Mouse (Mus musculus) brain, embryonic 18.5 days (tissue): ENCODE results near the gene Armh1.
"Not testable (repeated sequence)": the region's sequence is repeated elsewhere in the genome, so short reads cannot be mapped to it uniquely, and the experiment has no call there.

Source experiments
- DNase-seq: peaks from one replicate; pipeline ENCODE4 v3.0.0-alpha.2; 2012; ENCODE audit warnings: low read depth, low spot score

Armh1 gene

DNA sequence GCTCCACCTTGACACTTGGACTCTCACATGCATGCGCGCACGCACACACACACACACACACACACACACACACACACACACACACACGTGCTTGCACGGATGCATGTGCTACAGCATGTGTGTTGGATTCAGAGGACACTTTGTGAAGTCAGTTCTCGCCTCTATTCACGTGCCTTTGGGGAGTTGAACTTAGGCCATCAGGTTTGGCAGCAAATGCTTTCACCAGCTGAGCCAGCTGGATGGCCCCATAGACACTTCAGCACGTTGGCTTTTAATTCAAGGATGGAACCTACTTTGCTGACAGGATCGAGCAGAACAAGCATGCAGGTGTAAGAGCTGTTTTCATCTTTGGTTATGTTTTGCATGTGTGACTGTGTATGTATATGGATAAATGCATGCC lies 30.1 kb downstream of the Armh1 start:
- no peak for DNase-seq

DNA sequence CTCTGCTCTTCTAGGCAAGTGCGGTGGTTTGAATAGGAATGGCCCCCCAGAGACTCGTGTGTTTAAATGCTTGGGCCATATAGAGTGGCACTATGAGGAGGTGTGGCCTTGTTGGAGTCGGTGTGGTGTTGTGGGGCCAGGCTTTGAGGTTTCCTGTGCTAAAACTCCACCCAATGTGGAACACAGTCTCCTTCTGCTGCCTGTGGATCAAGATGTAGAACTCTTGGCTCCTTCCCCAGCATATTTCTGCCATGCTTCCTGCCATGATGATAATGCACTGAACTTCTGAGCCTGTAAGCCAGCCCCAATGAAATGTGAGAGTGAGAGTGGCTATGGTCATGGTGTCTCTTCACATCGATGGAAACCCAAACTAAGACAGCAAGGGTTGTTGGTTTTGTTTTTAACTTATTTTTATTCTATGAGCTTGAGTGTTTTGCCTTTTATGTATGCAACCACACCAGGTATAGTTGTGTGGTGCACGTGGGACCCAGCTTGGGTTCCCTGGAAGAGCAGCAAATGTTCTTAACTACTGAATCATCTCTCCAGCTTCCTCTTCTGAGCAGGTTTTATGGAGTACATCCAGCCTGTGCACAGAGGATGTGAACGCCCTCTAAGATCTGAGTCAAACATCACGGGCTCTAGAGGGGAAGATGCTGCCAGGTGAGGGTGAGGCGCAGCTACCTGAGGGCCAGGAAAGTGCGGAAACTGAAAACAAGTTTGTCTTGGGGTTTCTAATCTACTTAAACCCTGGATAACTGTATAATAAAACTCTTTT lies 31.0 kb downstream of the Armh1 start:
- DNase-seq = no peak

DNA sequence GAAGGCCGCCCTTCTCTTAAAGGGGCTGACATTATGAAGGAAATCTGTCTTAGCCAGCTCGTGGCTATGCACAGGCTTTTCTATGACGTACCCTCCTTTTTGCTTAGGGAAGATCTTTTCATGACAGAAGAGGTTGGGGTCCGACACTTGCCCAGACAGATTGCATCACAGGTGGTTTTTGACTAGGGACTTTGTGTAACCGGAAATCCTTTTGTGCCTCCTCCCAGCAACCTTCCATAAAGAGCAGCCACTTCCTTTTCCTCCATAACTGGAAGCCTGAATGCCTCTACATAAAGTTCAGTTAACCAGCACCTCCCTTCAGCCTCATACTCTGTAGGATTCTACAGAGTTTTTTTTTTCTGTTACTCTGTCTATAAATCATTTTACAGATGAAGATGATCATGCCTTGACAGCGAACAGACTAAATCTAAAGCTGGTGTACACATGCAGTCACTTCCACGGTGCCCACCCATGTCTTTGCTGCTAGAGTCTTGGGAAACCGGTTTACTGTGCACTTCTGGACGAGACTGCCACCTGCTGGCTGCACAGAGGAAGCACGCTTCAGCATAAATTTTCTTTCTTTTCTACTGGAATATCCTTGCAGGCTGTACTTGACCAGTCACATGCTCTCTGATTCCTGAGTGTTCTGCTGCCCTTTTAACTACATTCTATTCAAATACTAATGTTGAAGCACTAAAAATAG lies 33.3 kb downstream of the Armh1 start:
- DNase-seq = no peak

DNA sequence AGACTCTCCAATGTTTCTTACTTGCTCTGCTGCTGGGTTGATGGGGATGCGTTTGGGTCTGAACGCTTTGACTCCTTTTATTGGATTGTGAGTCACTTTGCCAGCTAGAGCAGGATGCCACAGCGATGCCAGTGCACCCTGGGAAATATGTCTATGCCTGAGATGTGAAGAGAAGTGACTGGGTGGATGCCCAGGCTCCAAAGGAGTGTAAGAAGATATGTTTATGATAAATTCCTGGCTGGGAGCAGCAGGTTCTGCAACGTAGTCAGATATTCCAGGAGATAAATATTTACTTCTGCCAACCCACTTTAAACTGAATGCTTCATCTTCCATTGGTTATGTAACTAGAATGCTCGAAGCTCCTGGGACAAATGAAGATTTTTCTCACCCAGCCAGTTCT lies 34.9 kb downstream of the Armh1 start:
- DNase-seq = no peak

DNA sequence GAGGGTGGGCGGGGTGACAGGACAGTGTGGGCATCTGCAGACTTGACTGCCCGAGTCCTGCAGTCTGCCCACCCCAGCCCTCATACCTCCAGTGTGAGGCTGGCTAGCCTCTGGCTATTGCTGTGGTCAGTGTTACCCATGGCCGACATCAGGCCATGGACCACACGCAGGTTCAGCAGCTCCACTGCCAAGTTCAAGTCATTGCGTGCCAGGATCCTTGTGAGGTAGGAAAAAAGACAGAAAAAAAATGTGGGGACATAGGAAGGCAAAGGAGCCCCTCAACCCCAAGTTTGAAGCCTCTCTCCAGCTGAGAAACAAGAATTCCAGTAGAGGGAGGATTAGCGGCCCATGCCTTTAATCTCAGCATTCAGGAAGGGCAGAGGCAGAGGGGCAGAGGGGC lies 37.7 kb downstream of the Armh1 start:
- DNase-seq = no peak

DNA sequence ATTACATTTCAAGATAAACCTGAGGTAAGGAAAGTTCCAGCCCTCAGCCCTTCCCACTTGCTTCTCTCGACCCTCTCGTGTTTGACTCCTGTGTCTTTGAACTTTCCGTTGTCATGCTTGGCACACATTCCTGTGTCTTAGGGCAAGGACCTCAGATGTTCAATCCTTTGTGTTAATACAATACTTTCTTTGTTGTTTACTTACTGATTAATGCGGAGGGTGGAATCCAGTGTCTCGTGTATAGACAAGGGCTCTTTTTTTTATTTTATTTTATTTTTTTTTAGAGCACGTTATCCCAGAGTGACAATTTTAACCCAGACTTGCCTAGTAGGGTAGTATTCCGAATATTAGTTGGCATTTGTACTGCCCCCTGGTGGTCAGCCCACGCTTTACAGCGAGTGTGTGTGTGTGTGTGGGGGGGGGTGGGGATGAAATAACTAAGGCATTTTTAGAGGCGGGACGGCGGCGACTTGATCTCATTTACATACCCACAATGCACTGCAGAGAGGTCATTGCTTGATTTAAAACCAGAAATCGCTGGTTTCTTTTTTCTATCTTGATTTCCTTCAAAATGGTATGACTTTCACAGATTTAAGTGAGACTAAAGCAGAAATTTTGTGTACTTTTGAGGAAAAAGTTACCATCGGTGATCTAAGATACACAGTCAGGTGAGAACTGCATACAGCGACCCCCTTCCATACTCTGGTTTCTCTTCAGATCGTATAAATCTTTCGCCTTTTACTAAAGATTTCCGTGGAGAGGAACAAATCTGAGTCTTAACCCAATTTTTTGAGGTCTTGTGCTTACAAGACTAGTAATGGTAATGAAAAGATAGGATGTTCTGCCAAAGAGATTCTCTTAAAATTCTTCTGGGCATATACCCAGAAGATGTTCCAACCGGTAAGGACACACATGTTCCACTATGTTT lies 41.5 kb downstream of the Armh1 start:
- no peak for DNase-seq

DNA sequence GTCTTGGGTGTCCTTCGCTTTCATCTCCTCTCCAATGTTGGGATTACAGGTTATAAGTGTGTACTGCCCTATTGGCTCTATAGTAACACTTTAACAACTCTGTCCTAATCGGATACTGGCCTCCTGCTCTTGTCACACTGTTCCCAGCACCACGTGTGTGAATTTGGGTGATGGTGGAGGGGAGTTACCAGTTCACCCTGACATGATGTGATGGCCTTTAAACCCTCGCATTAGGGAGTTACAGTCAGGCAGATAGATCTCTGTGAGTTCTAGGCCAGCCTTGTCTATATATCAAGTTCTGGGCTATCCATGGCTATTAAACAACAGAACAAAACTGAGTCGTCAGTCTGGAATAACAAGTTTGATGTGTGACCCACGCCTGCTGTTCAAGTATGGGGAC lies 42.3 kb downstream of the Armh1 start:
- DNase-seq = no peak

DNA sequence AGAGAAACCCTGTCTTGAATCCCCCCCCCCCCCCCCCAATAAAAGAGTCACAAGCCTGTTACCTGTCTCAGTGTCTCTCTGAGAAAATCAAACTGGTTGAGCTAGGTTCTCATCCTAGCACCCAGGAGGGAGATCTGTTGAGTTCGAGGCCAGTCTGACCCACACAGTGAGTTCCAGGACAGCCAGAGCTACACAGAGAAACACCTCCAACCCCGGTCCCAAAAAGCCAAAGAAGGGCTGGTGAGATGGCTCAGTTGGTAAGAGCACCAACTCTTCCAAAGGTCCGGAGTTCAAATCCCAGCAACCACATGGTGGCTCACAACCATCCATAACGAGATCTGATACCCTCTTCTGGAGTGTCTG lies 49.0 kb downstream of the Armh1 start:
- no peak for DNase-seq

DNA sequence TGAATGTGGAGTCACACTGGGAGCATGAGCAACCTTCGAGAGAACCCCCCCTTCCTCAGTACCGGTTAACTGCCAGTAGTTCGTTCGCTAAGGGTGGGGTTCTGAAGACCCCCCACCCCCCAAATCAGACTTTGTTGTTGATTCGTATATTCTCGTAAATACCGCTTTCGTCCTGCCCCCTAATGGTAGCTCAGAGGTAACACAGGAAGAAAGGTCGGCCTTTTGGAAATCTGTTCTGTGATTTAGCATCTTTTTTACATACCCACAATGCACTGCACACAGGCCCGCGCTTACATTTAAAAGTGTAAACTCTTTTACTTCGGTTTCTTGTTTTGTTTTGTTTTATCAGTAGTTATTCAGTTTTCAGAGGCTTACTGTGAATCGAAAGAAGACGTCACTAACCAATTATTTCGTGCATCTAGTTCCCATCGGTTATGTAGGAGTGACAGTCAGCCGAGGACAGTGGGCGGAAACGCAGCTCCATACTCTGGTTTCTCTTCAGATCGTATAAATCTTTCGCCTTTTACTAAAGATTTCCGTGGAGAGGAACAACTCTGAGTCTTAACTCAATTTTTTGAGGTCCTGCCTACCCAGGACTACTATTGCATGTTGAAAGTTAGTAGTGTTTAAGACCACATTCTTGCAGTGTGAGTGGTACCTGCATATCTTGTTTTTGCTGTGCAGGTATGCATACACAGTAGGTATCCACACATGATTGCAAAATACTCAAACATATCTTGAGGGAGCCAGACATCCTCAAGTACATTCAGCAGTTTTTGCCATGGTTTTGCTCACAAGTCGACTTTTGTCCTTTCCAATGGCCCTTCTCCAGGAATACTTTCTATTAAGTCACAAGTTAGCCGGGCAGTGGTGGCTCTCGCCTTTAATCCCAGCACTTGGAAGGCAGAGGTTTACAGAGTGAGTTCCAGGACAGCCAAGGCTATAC lies 49.6 kb downstream of the Armh1 start:
- DNase-seq = no peak

DNA sequence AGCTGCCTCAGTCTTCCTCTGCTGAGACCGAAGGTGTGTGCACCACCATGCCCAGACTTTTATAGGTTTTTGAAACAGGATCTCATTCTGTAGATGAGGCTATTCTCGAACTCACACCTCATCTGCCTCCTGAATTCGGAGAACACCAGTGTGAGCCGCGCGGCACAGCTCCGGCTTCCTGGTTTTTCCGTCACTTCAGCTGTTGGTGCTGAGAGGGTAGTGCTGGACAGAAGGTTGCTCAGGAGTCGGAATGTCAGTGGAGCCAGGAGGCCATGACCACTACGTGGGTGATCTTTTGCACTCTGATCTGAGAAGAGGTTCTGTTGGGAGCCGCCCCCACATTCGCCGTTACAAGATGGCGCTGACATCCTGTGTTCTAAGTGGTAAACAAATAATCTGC lies 60.1 kb downstream of the Armh1 start:
- DNase-seq = no peak

DNA sequence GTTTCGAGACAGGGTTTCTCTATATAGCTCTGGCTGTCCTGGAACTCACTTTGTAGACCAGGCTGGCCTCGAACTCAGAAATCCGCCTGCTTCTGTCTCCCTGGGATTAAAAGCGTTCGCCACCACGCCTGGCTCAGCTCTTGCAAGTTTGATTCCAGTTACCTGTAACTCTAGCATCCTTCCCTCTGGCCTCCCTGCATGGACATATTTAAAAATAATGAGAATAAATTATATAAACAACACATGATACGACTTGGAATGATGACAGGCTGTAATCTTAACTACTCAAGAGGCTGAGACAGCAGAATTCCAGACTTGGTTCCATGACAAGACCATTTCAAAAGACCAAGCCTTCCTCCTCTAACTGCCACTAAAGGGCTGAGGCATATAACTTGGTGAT lies 61.3 kb downstream of the Armh1 start:
- DNase-seq = no peak

DNA sequence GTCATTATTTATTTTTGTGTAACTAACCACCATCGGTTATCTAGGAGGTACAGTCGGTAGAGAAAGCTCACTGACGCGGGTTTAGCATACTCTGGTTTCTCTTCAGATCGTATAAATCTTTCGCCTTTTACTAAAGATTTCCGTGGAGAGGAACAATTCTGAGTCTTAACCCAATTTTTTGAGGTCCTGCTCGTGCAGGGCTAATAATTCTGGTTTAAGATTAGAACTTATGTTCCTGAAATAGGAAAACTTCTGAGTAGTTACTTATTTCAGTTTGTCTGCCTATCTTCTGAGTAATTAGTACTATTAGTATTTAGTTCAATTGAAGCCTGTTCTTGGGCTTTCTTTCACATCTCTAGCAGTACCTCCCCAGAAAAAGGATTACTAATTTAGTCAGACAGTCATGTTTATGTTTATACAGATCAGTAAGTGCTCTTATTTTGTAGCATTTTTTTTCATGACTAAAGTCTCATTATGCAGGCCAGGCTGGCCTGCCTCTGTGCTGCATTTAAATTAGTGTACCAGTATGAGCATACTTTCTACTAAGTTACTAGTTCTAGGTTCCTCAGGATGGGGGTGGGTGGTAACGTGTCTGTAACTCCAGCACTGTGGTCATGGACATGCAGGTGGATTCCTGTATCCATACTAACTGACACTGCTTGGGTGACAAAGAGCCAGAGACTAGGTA lies 61.9 kb downstream of the Armh1 start:
- peak; percentile 64 for DNase-seq

DNA sequence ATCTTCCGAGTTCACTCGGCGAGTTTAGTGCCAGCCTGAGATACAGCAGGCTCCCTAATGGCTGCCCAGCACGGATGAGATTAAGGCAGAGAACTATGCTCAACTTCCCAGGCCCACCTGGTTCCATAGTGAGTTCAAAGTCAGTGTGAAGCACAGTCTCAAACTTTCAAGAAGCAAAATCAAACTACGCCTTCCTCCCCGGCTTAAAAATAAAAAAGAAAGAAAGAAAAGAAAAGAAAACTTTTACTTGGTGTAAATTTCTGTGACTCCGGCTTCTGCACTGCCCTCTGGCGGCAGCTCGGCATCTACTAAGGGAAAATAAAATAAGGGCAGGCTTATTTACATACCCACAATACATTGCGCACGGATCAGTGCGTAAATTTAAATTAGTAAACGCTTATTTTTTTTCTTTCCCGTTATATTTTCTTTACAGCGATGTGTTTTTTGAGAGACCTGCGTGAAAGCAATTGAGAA lies 62.5 kb downstream of the Armh1 start:
- peak; percentile 67 for DNase-seq

DNA sequence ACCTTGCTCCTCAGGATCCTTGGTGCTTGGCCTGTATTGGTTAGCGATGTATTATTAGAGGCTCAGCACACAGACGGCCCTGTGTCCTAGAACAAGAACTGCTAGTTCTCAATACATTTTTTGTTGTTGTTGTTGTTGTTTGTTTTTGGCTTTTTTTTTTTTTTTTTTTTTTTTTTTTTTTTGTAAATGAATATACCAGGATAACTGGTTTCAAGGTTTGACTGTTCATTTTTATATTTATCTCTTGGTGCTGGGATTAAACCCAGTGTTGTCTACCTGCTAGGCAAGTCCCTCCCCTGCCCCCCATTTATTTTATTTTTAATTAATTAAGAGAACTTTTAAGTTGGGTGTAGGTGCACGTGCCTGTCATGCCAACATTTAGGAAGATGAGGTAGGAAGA lies 63.0 kb downstream of the Armh1 start:
- DNase-seq = no peak

DNA sequence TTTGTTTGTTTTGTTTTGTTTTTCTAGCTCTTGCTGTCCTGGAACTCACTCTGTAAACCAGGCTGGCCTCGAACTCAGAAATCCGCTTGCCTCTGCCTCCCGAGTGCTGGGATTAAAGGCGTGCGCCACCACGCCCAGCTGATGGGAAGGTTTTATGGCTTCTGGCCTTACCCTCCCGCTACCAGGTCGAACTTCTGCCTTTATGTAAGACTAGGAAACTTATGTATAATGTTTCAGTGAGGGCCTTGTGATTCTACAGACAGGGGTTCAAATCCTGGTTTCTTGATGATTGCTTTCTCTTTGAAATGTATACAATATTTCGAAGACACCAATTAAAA lies 69.2 kb downstream of the Armh1 start:
- not testable (repeated sequence) for DNase-seq

DNA sequence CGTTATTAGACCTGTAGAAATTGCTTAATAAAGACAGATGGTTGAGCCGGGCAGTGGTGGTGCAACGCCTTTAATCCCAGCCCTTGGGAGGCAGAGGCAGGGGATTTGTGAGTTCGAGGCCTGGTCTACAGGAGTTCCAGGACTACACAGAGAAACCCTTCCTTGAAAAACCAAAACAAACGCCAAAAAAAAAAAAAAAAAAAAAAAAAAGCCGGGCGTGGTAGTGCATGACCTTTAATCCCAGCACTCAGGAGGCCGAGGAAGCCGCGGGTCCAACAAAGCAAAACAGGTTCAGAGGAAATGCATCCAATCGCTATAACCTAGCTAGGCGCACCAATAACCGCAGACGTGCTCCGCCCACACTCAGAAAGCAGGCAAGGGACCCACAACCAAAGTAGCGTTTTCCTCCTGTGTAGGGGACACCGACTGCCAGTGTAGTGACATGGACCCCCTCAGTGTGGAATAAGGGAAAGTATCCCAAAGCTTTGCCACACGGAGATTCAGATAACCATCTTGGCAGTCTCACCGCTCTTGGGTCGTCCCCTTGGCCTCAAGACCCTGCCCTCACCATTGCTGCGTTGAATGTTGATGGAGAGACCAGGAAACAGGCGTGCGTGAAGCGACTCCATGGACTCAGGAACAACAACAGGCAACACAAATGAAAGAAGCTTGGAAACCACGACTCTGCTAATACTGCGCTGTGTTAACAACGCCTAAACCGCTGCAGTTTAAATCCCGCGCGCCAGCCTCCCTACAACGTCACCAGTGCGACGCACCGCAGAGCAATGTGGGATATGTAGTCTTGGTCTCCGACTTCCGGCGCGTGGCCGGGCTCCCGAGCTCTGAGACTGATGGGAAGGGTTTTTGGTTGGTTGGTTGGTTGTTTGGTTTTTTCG lies 69.8 kb downstream of the Armh1 start, which contains the start of gene Kif2c:
Gene Kif2c, minus strand, starts transcription at position 777 of the 896 bp plus-strand sequence.
- DNase-seq = peak; percentile 84

DNA sequence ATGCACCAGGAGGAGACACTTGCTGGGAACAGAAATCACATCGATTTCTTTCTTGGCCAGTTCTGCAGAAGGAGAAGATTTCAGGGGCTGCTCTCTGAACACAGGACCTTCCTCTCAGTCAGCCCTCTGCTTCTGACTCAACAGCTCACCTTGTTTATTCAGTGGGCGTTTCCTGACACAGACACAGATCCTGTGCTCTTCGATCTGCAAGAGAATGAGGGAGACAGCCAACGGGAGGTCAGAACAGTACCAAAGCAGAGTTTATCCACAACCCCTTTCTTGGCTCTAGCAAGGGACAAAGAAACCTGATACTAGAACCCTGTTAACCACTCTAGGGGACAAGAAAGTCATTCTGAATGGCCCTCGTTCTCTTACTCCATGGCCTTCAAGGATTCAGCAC lies 82.0 kb downstream of the Armh1 start:
- DNase-seq = no peak
